Mouse (Mus musculus) liver, adult 2 months (tissue): ENCODE results near the gene Rsf1.

Experiments
- CTCF ChIP-seq: fragments of 200-500 bp; IDR thresholded peaks from 2 replicates; pipeline ENCODE4 v1.5.1; 2011; ENCODE audit warnings: low read depth, low read length, control low read depth
- POLR2A ChIP-seq: fragments of 200-500 bp; IDR thresholded peaks from 2 replicates; pipeline ENCODE4 v1.6.1; 2011; ENCODE audit warnings: low read length, control low read depth; ENCODE audit not compliant: insufficient read depth; ENCODE audit errors: extremely low read depth

DNA sequence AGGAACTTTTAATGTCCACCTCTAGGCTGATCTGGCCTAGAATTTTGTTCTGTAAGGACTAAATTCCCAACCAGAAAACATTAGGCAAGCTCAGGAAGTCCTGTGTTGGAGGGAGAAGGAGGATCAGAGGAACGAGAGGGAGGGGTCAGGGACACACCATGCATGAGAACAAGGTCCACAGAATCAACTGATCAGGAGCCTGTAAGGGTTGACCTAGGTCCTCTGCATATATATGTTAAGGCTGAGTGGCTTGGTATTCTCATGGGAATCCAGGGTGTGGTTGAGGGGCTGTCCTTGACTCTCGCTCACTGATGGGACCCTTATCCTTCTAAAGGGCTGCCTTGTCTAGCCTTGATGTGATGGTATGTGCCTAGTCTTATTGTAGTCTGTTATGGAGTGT is 16.1 kb upstream of the Rsf1 start:
- TF ChIP-seq CTCF (no peak), POLR2A (no peak)
